Mouse (Mus musculus) right cerebral cortex, adult 2 months (tissue): Measurements from ENCODE around the gene Gm28230.

Source experiments
- DNase-seq, 2 experiments: peaks; one replicate each; pipeline ENCODE4 v3.0.0; 2021 to 2022; ENCODE audit warnings: low spot score in 2 of 2

Gene Gm28230

GRCm38 (mm10) chr2:74691022-74691951 is 35.2 kb upstream of the Gm28230 start, which contains the start of gene Hoxd10:
TSS of gene Hoxd10 (plus strand) at chr2:74691924.
- DNase-seq: no peak

- DNase-seq: no peak
These were observed 34.3 kb upstream of the Gm28230 start for GRCm38 (mm10) chr2:74691995-74692807.

- DNase-seq: no peak
These were observed 33.6 kb upstream of the Gm28230 start for GRCm38 (mm10) chr2:74692808-74693431.

- no peak for DNase-seq
These were observed 33.1 kb upstream of the Gm28230 start for GRCm38 (mm10) chr2:74693432-74693827.

- no peak for DNase-seq
These were observed 32.5 kb upstream of the Gm28230 start for GRCm38 (mm10) chr2:74694066-74694465.

GRCm38 (mm10) chr2:74695383-74695782 is 31.1 kb upstream of the Gm28230 start:
- no peak for DNase-seq

GRCm38 (mm10) chr2:74695813-74696430 is 30.6 kb upstream of the Gm28230 start:
- no peak for DNase-seq

- no peak for DNase-seq
These were observed 29.8 kb upstream of the Gm28230 start for GRCm38 (mm10) chr2:74696442-74697335.

GRCm38 (mm10) chr2:74697567-74698121 is 28.9 kb upstream of the Gm28230 start, which contains the start of gene Hoxd9:
TSS of gene Hoxd9 (plus strand) at chr2:74697727.
- DNase-seq: no peak

- DNase-seq: no peak
These were observed 28.1 kb upstream of the Gm28230 start for GRCm38 (mm10) chr2:74698201-74699052.

GRCm38 (mm10) chr2:74699053-74699430 is 27.5 kb upstream of the Gm28230 start:
- no peak for DNase-seq

GRCm38 (mm10) chr2:74699664-74700545 is 26.6 kb upstream of the Gm28230 start:
- DNase-seq: no peak

GRCm38 (mm10) chr2:74700546-74701112 is 25.9 kb upstream of the Gm28230 start:
- DNase-seq: no peak

- DNase-seq: peak; percentile 84 to 89
These were observed 24.3 kb upstream of the Gm28230 start for GRCm38 (mm10) chr2:74701949-74702819.

GRCm38 (mm10) chr2:74702820-74703219 is 23.7 kb upstream of the Gm28230 start:
- no peak for DNase-seq

GRCm38 (mm10) chr2:74703317-74703716 is 23.2 kb upstream of the Gm28230 start:
- no peak for DNase-seq
